Mouse (Mus musculus) lung, postnatal 0 days (tissue): Measurements from ENCODE around the gene Il11.

Experiments used
- CTCF ChIP-seq: IDR thresholded peaks from 2 replicates; pipeline ENCODE4 v1.5.1; 2016; ENCODE audit warnings: antibody characterized with exemption, mild to moderate bottlenecking
- EP300 ChIP-seq: IDR thresholded peaks from 2 replicates; pipeline ENCODE4 v1.6.1; 2016; ENCODE audit warnings: antibody characterized with exemption, mild to moderate bottlenecking, control low read depth

GRCm38 (mm10) chr7:4812303-4813104 is 29.8 kb upstream of the Il11 start, which contains the start of gene Ube2s:
- TF ChIP-seq CTCF (peak; percentile 44), EP300 (peak; percentile 72; the same call in 1 of the 2 replicates)
